Mouse (Mus musculus): ENCODE data around the gene Pax4. TPM values are rescaled to one million over a fixed set of nuclear protein-coding genes. Genes with fewer than 3 reads are reported as not detected.

Gene Pax4
- total and polyA plus RNA-seq, 3 experiments = not detected

- TF ChIP-seq POLR2A (IDR thresholded peaks at IDR 0.05; ENCODE audit: insufficient read depth, low read depth, low read length) (no peak), EP300 (IDR thresholded peaks at IDR 0.05; ENCODE audit: insufficient read depth, low read depth, low read length) (no peak), CTCF (IDR thresholded peaks at IDR 0.05) (no peak)
- no peak overlapping the region for H3K4me3 ChIP-seq
- H3K9ac ChIP-seq (ENCODE audit: low read depth, low read length) = peak overlapping the region; percentile 36; the same call in 1 of the 2 replicates
- intact Hi-C loops (cut with DNase I) = no loop called here
- WGBS = 36% methylated on average over 2 of the region's 2 CpGs
- H3K4me1 ChIP-seq (ENCODE audit: control insufficient read depth, insufficient read depth, low read length) = peaks cover 17% of the 10 kb centered on the region
- H3K79me2 ChIP-seq (replicated peaks; ENCODE audit: control insufficient read depth, insufficient read depth, low read length) = peaks cover 12% of the 10 kb centered on the region
- H3K36me3 ChIP-seq (ENCODE audit: control insufficient read depth, insufficient read depth, low read length) = peaks cover 42% of the 10 kb centered on the region
- H3K27ac ChIP-seq = peak overlapping the region; percentile 75
- no peaks in the 10 kb centered on the region for H3K27me3 ChIP-seq (ENCODE audit: control insufficient read depth, insufficient read depth, low read length)
- DNase-seq = no peak
These were observed 37.3 kb upstream of the Pax4 start for GRCm38 (mm10) chr6:28486471-28486870.

- H3K4me1 ChIP-seq (ENCODE audit: control insufficient read depth, insufficient read depth, low read length) = peaks cover 17% of the 10 kb centered on the region
- H3K9ac ChIP-seq (ENCODE audit: low read depth, low read length) = no peak overlapping the region
- peak overlapping the region; percentile 75 for H3K27ac ChIP-seq
- TF ChIP-seq EP300 (IDR thresholded peaks at IDR 0.05; ENCODE audit: insufficient read depth, low read depth, low read length) (no peak), POLR2A (IDR thresholded peaks at IDR 0.05; ENCODE audit: insufficient read depth, low read depth, low read length) (no peak), CTCF (IDR thresholded peaks at IDR 0.05) (no peak)
- WGBS = 56% methylated on average over 2 of the region's 2 CpGs
- no peak overlapping the region for H3K4me3 ChIP-seq
- peak; percentile 36 to 73 for DNase-seq
- intact Hi-C loops (cut with DNase I) = no loop called here
- peaks cover 12% of the 10 kb centered on the region for H3K79me2 ChIP-seq (replicated peaks; ENCODE audit: control insufficient read depth, insufficient read depth, low read length)
- H3K27me3 ChIP-seq (ENCODE audit: control insufficient read depth, insufficient read depth, low read length) = no peaks in the 10 kb centered on the region
- peaks cover 44% of the 10 kb centered on the region for H3K36me3 ChIP-seq (ENCODE audit: control insufficient read depth, insufficient read depth, low read length)
These were observed 36.9 kb upstream of the Pax4 start for GRCm38 (mm10) chr6:28486008-28486407.

- Histone ChIP-seq H3K4me1 (ENCODE audit: control insufficient read depth, insufficient read depth, low read length) (peaks cover 14% of the 10 kb centered on the region), H3K79me2 (replicated peaks; ENCODE audit: control insufficient read depth, insufficient read depth, low read length) (peaks cover 8% of the 10 kb centered on the region), H3K27ac (no peak overlapping the region), H3K36me3 (ENCODE audit: control insufficient read depth, insufficient read depth, low read length) (peaks cover 38% of the 10 kb centered on the region), H3K4me3 (no peak overlapping the region), H3K9ac (ENCODE audit: low read depth, low read length) (no peak overlapping the region), H3K27me3 (ENCODE audit: control insufficient read depth, insufficient read depth, low read length) (no peaks in the 10 kb centered on the region)
- intact Hi-C loops (cut with DNase I) = loop anchor here (5.0 kb wide), 1 partner anchor 221 kb away; no protein-coding TSS in a partner anchor
- TF ChIP-seq CTCF (IDR thresholded peaks at IDR 0.05) = no peak
- no peak for TF ChIP-seq POLR2A (IDR thresholded peaks at IDR 0.05; ENCODE audit: insufficient read depth, low read depth, low read length)
- TF ChIP-seq EP300 (IDR thresholded peaks at IDR 0.05; ENCODE audit: insufficient read depth, low read depth, low read length) = no peak
- WGBS = 55% methylated on average over 4 of the region's 4 CpGs
- no peak for DNase-seq
These were observed 33.7 kb upstream of the Pax4 start for GRCm38 (mm10) chr6:28482711-28483315.

- Histone ChIP-seq H3K4me1 (ENCODE audit: control insufficient read depth, insufficient read depth, low read length) (peaks cover 7% of the 10 kb centered on the region), H3K9ac (ENCODE audit: low read depth, low read length) (peak overlapping the region; percentile 88), H3K27ac (peak overlapping the region; percentile 89), H3K79me2 (replicated peaks; ENCODE audit: control insufficient read depth, insufficient read depth, low read length) (peaks cover 8% of the 10 kb centered on the region), H3K36me3 (ENCODE audit: control insufficient read depth, insufficient read depth, low read length) (peaks cover 26% of the 10 kb centered on the region), H3K27me3 (ENCODE audit: control insufficient read depth, insufficient read depth, low read length) (no peaks in the 10 kb centered on the region), H3K4me3 (peak overlapping the region; percentile 88)
- intact Hi-C loops (cut with DNase I) = loop anchor here (1.0 to 5.0 kb wide), 2 partner anchors 59 to 219 kb away; no protein-coding TSS in a partner anchor
- DNase-seq = no peak
- 3% methylated on average over 21 of the region's 21 CpGs for WGBS
- no peak for TF ChIP-seq EP300 (IDR thresholded peaks at IDR 0.05; ENCODE audit: insufficient read depth, low read depth, low read length)
- TF ChIP-seq POLR2A (IDR thresholded peaks at IDR 0.05; ENCODE audit: insufficient read depth, low read depth, low read length) = no peak
- no peak for TF ChIP-seq CTCF (IDR thresholded peaks at IDR 0.05)
These were observed 31.8 kb upstream of the Pax4 start for GRCm38 (mm10) chr6:28480752-28481492.

- WGBS = under 1% methylated on average over 68 of the region's 68 CpGs
- H3K9ac ChIP-seq (ENCODE audit: low read depth, low read length) = peak overlapping the region; percentile 88
- H3K4me1 ChIP-seq (ENCODE audit: control insufficient read depth, insufficient read depth, low read length) = peaks cover 6% of the 10 kb centered on the region
- peak overlapping the region; percentile 89 for H3K27ac ChIP-seq
- peaks cover 6% of the 10 kb centered on the region for H3K79me2 ChIP-seq (replicated peaks; ENCODE audit: control insufficient read depth, insufficient read depth, low read length)
- TF ChIP-seq EP300 (IDR thresholded peaks at IDR 0.05; ENCODE audit: insufficient read depth, low read depth, low read length) (peak; percentile 78), POLR2A (IDR thresholded peaks at IDR 0.05; ENCODE audit: insufficient read depth, low read depth, low read length) (peak; percentile 89), CTCF (IDR thresholded peaks at IDR 0.05) (peak; percentile 11; the same call in 1 of the 2 replicates)
- peak; percentile 97 to 100 for DNase-seq
- peaks cover 20% of the 10 kb centered on the region for H3K36me3 ChIP-seq (ENCODE audit: control insufficient read depth, insufficient read depth, low read length)
- H3K4me3 ChIP-seq = peak overlapping the region; percentile 88
- no peaks in the 10 kb centered on the region for H3K27me3 ChIP-seq (ENCODE audit: control insufficient read depth, insufficient read depth, low read length)
- intact Hi-C loops (cut with DNase I) = loop anchor here (1.0 to 5.0 kb wide), 2 partner anchors 58 to 218 kb away; no protein-coding TSS in a partner anchor
These were observed 31.0 kb upstream of the Pax4 start for GRCm38 (mm10) chr6:28479865-28480751.
